Mouse (Mus musculus): ENCODE results near the gene Smg7. TPM values are rescaled to one million over a fixed set of nuclear protein-coding genes. Genes with fewer than 3 reads are reported as not detected.

Gene Smg7
- polyA plus RNA-seq, 2 experiments: 9.2 to 10.9 TPM

- 44% methylated on average over 8 of the region's 8 CpGs for WGBS (ENCODE audit: insufficient replicate concordance)
- ATAC-seq (ENCODE audit: insufficient read depth): no peak
- H3K4me2 ChIP-seq (ENCODE audit: low read depth): no peak overlapping the region
These were observed 92.7 kb downstream of the Smg7 start for GRCm38 (mm10) chr1:152809541-152810252.

DNA sequence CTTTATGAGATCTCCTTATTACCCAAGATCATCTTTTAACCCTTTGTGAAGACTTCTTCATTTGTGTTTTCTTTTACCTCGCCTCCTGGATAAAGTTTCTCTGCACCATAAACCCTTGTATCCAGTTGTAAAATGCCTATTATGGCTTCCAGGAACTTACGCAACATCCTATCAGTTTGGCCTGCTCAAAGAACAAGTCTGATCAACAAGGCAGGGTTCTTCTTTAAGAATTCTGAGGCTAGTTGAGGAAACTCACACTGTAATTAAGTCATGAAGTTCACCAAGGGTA, 94.1 kb downstream of the Smg7 start:
- Histone ChIP-seq H3K36me3 (replicated peaks; ENCODE audit: control insufficient read depth, insufficient read depth, low read depth) (no peaks in the 10 kb centered on the region), H3K4me1 (replicated peaks; ENCODE audit: control insufficient read depth in 2 of 2, insufficient read depth in 2 of 2, low read length in 1 of 2) (peaks cover 0 to 2% of the 10 kb centered on the region in 2 experiments; a peak in 1 of 4 replicates), H3K27ac (no peak overlapping the region), H3K4me2 (ENCODE audit: low read depth) (peak overlapping the region; percentile 6; the same call in 1 of the 2 replicates), H3K27me3 (ENCODE audit: control insufficient read depth, insufficient read depth, low read length) (no peaks in the 10 kb centered on the region), H3K9ac (replicated peaks) (no peak overlapping the region), H3K4me3 (ENCODE audit: insufficient read depth in 1 of 2, low read depth in 2 of 2, low read length in 2 of 2) (peak overlapping the region; percentile 17 to 31; a peak in 3 of 4 replicates), H3K9me3 (ENCODE audit: control insufficient read depth, low read length) (no peaks in the 10 kb centered on the region)
- TF ChIP-seq EP300 (IDR thresholded peaks at IDR 0.05; ENCODE audit: low read depth): no peak
- no peak for TF ChIP-seq CTCF (IDR thresholded peaks at IDR 0.05; ENCODE audit: low read depth)
- ATAC-seq (ENCODE audit: insufficient read depth) (no peak), DNase-seq (ENCODE audit: low read depth in 3 of 3, low spot score in 3 of 3) (no peak)
- WGBS (ENCODE audit: insufficient replicate concordance): 45% methylated on average over 2 of the region's 2 CpGs

More at GRCm38 (mm10) chr1:152809541-152810252, 92.7 kb downstream of the Smg7 start:
- Histone ChIP-seq H3K9ac (replicated peaks) (no peak overlapping the region), H3K9me3 (ENCODE audit: control insufficient read depth, low read length) (no peaks in the 10 kb centered on the region), H3K36me3 (replicated peaks; ENCODE audit: control insufficient read depth, insufficient read depth, low read depth) (no peaks in the 10 kb centered on the region), H3K4me3 (ENCODE audit: insufficient read depth in 1 of 2, low read depth in 2 of 2, low read length in 2 of 2) (no peak overlapping the region), H3K27ac (no peak overlapping the region), H3K4me1 (replicated peaks; ENCODE audit: control insufficient read depth in 2 of 2, insufficient read depth in 2 of 2, low read length in 1 of 2) (peaks cover 0 to 2% of the 10 kb centered on the region in 2 experiments; a peak in 1 of 4 replicates), H3K27me3 (ENCODE audit: control insufficient read depth, insufficient read depth, low read length) (no peaks in the 10 kb centered on the region)
- TF ChIP-seq CTCF (IDR thresholded peaks at IDR 0.05; ENCODE audit: low read depth) (no peak), EP300 (IDR thresholded peaks at IDR 0.05; ENCODE audit: low read depth) (no peak)
- DNase-seq (ENCODE audit: low read depth in 3 of 3, low spot score in 3 of 3): no peak

GRCm38 (mm10) chr1:152807619-152808391, 94.6 kb downstream of the Smg7 start:
- no peaks in the 10 kb centered on the region for H3K9me3 ChIP-seq (ENCODE audit: control insufficient read depth, low read length)
- peaks cover 0 to 2% of the 10 kb centered on the region in 2 experiments; a peak in 1 of 4 replicates for H3K4me1 ChIP-seq (replicated peaks; ENCODE audit: control insufficient read depth in 2 of 2, insufficient read depth in 2 of 2, low read length in 1 of 2)
- TF ChIP-seq EP300 (IDR thresholded peaks at IDR 0.05; ENCODE audit: low read depth): no peak
- no peak for TF ChIP-seq CTCF (IDR thresholded peaks at IDR 0.05; ENCODE audit: low read depth)
- peak overlapping the region; percentile 6; the same call in 1 of the 2 replicates for H3K4me2 ChIP-seq (ENCODE audit: low read depth)
- H3K36me3 ChIP-seq (replicated peaks; ENCODE audit: control insufficient read depth, insufficient read depth, low read depth): no peaks in the 10 kb centered on the region
- no peak for ATAC-seq (ENCODE audit: insufficient read depth)
- H3K27ac ChIP-seq: no peak overlapping the region
- H3K4me3 ChIP-seq (ENCODE audit: insufficient read depth in 1 of 2, low read depth in 2 of 2, low read length in 2 of 2): peak overlapping the region; percentile 17 to 31; a peak in 3 of 4 replicates
- no peak for DNase-seq (ENCODE audit: low read depth in 3 of 3, low spot score in 3 of 3)
- 18% methylated on average over 18 of the region's 18 CpGs for WGBS (ENCODE audit: insufficient replicate concordance)
- no peaks in the 10 kb centered on the region for H3K27me3 ChIP-seq (ENCODE audit: control insufficient read depth, insufficient read depth, low read length)
- H3K9ac ChIP-seq (replicated peaks): no peak overlapping the region

DNA sequence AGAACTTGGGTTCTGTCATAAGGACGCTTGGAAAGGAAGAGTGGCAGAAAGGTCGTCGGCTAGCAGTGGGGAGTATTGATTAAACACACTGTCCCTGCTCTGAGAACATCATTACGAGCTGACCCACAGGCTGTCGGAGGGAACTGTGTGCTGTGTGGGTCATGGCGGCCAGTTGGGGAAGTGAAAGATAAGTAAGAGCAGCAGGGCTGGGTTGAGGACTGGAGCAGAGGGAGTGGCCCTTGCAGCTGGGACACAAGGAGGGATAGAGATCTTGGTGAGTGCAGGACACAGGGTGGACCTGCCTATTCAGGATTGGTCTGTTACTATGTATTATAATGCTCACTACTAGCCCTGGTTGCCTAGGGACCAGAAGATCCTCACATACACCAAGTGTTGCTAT, 97.5 kb downstream of the Smg7 start:
- DNase-seq (ENCODE audit: low read depth in 3 of 3, low spot score in 3 of 3) (no peak), ATAC-seq (ENCODE audit: insufficient read depth) (peak; percentile 18; the same call in 1 of the 2 replicates)
- 47% methylated on average over 6 of the region's 6 CpGs for WGBS (ENCODE audit: insufficient replicate concordance)
- H3K27ac ChIP-seq: no peak overlapping the region
- no peak overlapping the region for H3K4me2 ChIP-seq (ENCODE audit: low read depth)
- no peak overlapping the region for H3K4me3 ChIP-seq (ENCODE audit: insufficient read depth in 1 of 2, low read depth in 2 of 2, low read length in 2 of 2)
- no peak overlapping the region for H3K9ac ChIP-seq (replicated peaks)
- no peaks in the 10 kb centered on the region for H3K27me3 ChIP-seq (ENCODE audit: control insufficient read depth, insufficient read depth, low read length)
- peaks cover 0 to 5% of the 10 kb centered on the region in 2 experiments; a peak in 1 of 4 replicates for H3K4me1 ChIP-seq (replicated peaks; ENCODE audit: control insufficient read depth in 2 of 2, insufficient read depth in 2 of 2, low read length in 1 of 2)
- TF ChIP-seq EP300 (IDR thresholded peaks at IDR 0.05; ENCODE audit: low read depth) (no peak), CTCF (IDR thresholded peaks at IDR 0.05; ENCODE audit: low read depth) (no peak)
- H3K9me3 ChIP-seq (ENCODE audit: control insufficient read depth, low read length): no peaks in the 10 kb centered on the region
- H3K36me3 ChIP-seq (replicated peaks; ENCODE audit: control insufficient read depth, insufficient read depth, low read depth): no peaks in the 10 kb centered on the region

DNA sequence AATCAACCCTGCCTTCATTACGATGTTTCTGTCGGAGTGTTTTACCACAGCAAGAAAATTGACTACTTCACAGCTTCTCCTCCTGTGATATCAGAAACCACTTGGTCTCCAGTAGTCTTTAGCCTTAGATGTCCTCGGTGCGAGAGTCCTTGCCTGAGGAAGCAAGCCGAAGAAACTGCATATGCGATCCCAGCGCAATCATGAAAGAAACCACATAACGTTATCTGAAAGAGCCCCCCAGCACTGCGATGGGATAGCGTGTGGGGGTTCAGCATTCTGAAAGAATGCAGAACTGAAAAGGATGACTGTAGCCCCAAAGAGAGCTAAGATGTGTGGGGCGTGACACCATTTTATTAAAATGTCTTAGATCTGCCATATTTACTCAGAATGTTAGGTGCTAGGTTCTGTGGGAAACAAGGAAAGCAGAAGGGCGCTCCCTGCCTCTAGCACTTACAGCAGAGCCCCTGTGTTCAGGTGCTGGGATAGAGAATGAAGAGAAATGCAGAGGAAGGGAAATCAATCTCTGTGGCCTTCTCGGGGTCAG, 101.7 kb downstream of the Smg7 start:
- no peaks in the 10 kb centered on the region for H3K36me3 ChIP-seq (replicated peaks; ENCODE audit: control insufficient read depth, insufficient read depth, low read depth)
- H3K4me3 ChIP-seq (ENCODE audit: insufficient read depth in 1 of 2, low read depth in 2 of 2, low read length in 2 of 2): no peak overlapping the region
- no peaks in the 10 kb centered on the region for H3K9me3 ChIP-seq (ENCODE audit: control insufficient read depth, low read length)
- H3K27ac ChIP-seq: no peak overlapping the region
- no peak overlapping the region for H3K4me2 ChIP-seq (ENCODE audit: low read depth)
- no peak overlapping the region for H3K9ac ChIP-seq (replicated peaks)
- 57% methylated on average over 13 of the region's 13 CpGs for WGBS (ENCODE audit: insufficient replicate concordance)
- no peak for DNase-seq (ENCODE audit: low read depth in 3 of 3, low spot score in 3 of 3)
- no peaks in the 10 kb centered on the region for H3K27me3 ChIP-seq (ENCODE audit: control insufficient read depth, insufficient read depth, low read length)
- peaks cover 0 to 15% of the 10 kb centered on the region in 2 experiments; a peak in 3 of 4 replicates for H3K4me1 ChIP-seq (replicated peaks; ENCODE audit: control insufficient read depth in 2 of 2, insufficient read depth in 2 of 2, low read length in 1 of 2)
- no peak for ATAC-seq (ENCODE audit: insufficient read depth)
- no peak for TF ChIP-seq EP300 (IDR thresholded peaks at IDR 0.05; ENCODE audit: low read depth)
- TF ChIP-seq CTCF (IDR thresholded peaks at IDR 0.05; ENCODE audit: low read depth): no peak
